Mouse (Mus musculus) E14TG2a.4 (cell line): ENCODE measurements around the gene 1700029I15Rik.

ENCODE experiments used
- CTCF ChIP-seq: conservative IDR thresholded peaks from 2 replicates; pipeline ENCODE4 v1.5.1; 2014; ENCODE audit warnings: low read length
- NANOG ChIP-seq: IDR thresholded peaks from 2 replicates; pipeline ENCODE4 v1.6.1; 2014; ENCODE audit warnings: borderline replicate concordance, low read length, mixed read lengths
- POU5F1 ChIP-seq: IDR thresholded peaks from 2 replicates; pipeline ENCODE4 v1.6.1; 2014; ENCODE audit warnings: low read length, borderline replicate concordance

GRCm38 (mm10) chr2:92384101-92384500 lies 1.8 kb downstream of the 1700029I15Rik start:
- TF ChIP-seq CTCF: no peak
- TF ChIP-seq NANOG: no peak
- no peak for TF ChIP-seq POU5F1
